7 mouse cellular contexts compared by ENCODE assay signal in the genomic region with DNA sequence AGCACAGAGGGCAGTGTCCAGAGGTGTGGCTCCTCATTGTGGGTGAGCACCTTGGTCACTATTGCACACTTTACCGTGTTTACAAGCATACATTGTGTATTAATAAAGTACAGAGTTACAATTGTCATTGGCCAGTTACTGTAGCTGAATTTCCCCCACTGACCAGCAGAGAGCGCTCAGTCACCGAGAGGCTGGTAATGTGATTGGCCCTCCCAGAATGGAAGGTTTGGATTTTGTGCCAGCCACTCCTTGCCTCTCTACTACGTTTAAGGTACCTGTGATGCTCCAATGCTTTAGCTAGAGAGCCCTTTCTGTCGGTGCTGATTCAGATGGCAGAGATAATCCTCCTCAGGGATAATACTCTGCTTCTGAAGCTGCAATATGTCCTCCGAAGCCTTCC. TPM values are rescaled to one million over a fixed set of nuclear protein-coding genes. Genes with fewer than 3 reads are reported as not detected.
DNase-seq lines count a peak whose midpoint lies in the region; ATAC-seq lines count a peak whose summit lies in the region.

No protein-coding gene starts in this region.

- ATAC-seq in megakaryocyte, adult 5-6 weeks (ENCODE audit: poor library complexity, severe bottlenecking), result 0 out of 2 replicates have a peak, but pooled peaks have one; percentile 56

- DNase-seq in ES-CJ7 (ENCODE audit: low read depth, low spot score) (peak; percentile 30), ZHBTc4 (ENCODE audit: low read depth, low spot score) (peak; percentile 54)
- DNase-seq in cerebellum, postnatal 4 days (ENCODE audit: low spot score in 2 of 2), result peak; percentile 68 to 81
- peak; percentile 27 to 67 for DNase-seq in heart, adult 9 months (ENCODE audit: low spot score in 2 of 2)
- peak; percentile 84 to 87 for DNase-seq in layer of hippocampus, postnatal 10 days (ENCODE audit: low spot score in 2 of 2)
- peak; percentile 32 to 71 for DNase-seq in spleen, postnatal 10 days (ENCODE audit: low spot score in 2 of 2)

RNA-seq across cellular contexts. Expression of a gene that starts 38.2 kb away (rescaled TPM):
- total RNA-seq in layer of hippocampus, postnatal 10 days (2021), result 10 to 100 TPM; 27.2 to 37.8 TPM
- total RNA-seq in megakaryocyte, adult 5-6 weeks (2015), result 46.9 and 58.9 TPM in 2 replicates
- 21.5 and 23.3 TPM in 2 replicates for total RNA-seq in megakaryocyte, adult 5-6 weeks (2017)

RNA-seq across cellular contexts. Expression of a gene that starts 38.7 kb away (rescaled TPM):
- 1 to 10 TPM; 2.8 to 4.0 TPM for total RNA-seq in layer of hippocampus, postnatal 10 days (2021)
- total RNA-seq in megakaryocyte, adult 5-6 weeks (2015), result not detected in 2 replicates
- not detected in 2 replicates for total RNA-seq in megakaryocyte, adult 5-6 weeks (2017)

Comparison
In these comparisons a context has a peak if more than half of its experiments do, and no peak if none do; other contexts are left out.
1. Peak in every context shown above with its lines: DNase-seq and ATAC-seq.
2. DNase-seq: peak in every context shown above with its lines; median percentile 86 in layer of hippocampus, postnatal 10 days; 74 in cerebellum, postnatal 4 days; 54 in ZHBTc4; 52 in spleen, postnatal 10 days; 47 in heart, adult 9 months; 30 in ES-CJ7.